In the genomic region with DNA sequence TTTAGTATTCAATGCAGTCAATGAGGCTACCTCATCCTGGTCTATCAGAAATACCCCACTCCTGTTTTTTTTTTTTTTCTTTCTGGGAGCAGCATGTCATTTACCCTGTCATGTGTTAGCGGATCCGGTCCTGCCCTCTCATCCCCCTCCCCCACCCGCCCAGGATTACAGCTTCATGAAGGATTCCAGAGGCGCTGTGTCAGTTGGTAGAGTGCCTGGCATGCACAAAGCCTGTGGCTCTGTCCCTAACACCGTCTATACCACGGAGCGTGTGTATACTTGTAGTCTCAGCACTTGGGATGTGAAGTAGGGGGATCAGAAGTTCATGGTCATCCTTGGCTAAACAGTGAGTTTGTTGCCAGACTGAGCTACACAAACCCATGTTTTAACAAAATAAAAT, we compare ENCODE assay signal across 13 mouse cellular contexts.
"Had no signal": no experiment of that assay in that cellular context is flagged by ENCODE, and none has a peak within 500 bp of the region (broad histone marks: within the 10 kb centered on the region; RNA-seq: fewer than 3 reads in every experiment).

No protein-coding gene starts in this region.

- H3K27ac ChIP-seq: kidney, postnatal 0 days; left cerebral cortex, adult 2 months; liver, embryonic 13.5 days had no signal

- ATAC-seq: intestine, postnatal 0 days had no signal

- H3K4me2 ChIP-seq: liver, embryonic 13.5 days had no signal

- H3K36me3 ChIP-seq: liver, embryonic 13.5 days had no signal

- H3K4me3 ChIP-seq: left cerebral cortex, adult 2 months; liver, embryonic 13.5 days; myocyte had no signal

- H3K4me1 ChIP-seq: liver, embryonic 13.5 days had no signal

- H3K9ac ChIP-seq: liver, embryonic 13.5 days had no signal

- H3K27me3 ChIP-seq: liver, embryonic 13.5 days had no signal

- H3K9me3 ChIP-seq: liver, embryonic 13.5 days had no signal

- DNase-seq: kidney, adult 2 months; kidney, postnatal 25 days; layer of hippocampus, postnatal 36 days; liver, embryonic 13.5 days; lung, adult 2 months; lung, postnatal 14 days; lung, postnatal 4 days; thymus, adult 18-20 months; thymus, postnatal 36 days had no signal
